Mouse (Mus musculus) brain, embryonic 18.5 days (tissue): ENCODE data around the gene Aff2.

Source experiments
- DNase-seq: peaks from one replicate; pipeline ENCODE4 v3.0.0-alpha.2; 2012; ENCODE audit warnings: low read depth, low spot score

Aff2 gene

DNA sequence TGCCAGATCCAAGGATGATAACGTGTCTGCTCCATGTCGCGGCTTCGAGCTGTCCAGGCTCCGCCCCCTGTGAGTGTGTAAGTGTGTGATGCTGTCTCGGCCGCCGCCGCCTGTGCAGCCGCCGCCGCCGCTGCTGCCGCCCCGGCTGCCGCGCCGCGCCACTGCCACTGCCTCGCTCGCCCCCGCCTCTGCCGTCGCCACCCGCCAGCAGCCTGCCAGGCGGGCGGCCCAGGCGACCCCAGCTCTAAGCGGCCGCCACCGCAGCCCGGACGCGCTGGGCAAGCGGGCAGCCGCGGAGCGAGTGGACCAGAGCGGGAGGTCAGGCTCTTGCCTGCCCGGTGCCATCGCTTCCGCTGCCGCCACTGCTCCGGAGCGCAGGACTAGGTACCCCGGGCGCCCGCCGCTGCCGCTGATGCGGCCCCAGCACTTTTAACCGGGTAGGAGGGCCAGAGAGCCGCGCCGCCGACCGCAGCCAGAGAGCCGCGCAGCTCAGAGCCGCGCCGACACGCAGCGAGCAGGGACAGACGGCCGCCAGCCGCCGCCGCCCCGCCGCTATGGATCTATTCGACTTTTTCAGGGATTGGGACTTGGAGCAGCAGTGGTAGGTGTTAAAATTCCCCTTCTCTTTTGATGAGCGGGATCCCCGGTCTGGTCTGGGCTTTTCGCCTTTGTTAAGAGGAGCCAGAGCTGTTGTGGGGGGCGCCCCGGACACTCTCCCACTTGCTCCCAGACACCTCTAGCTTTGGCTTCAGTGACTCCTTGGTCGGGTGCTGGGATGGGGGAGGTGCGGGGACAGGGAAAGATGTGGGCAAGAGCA, at the start of gene Aff2:
Gene Aff2, plus strand, starts transcription at position 57 of the 817 bp plus-strand sequence.
- no peak for DNase-seq

DNA sequence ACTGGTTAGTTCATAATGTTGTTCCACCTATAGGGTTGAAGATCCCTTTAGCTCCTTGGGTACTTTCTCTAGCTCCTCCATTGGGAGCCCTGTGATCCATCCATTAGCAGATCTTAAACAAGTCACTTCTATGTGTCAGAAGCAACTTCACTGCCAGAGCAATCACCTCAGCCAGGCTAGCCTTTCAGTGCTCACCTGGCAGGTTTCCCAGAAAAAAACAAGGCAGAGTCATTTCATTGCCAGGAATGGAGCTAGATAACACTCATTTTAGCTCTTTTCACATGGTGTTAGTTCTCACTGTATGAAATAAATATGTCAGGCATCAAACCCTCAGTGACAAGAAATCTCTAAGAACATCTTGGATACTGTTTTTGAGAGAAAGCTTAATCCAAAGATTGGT, 22.8 kb upstream of the Aff2 start:
- no peak for DNase-seq

DNA sequence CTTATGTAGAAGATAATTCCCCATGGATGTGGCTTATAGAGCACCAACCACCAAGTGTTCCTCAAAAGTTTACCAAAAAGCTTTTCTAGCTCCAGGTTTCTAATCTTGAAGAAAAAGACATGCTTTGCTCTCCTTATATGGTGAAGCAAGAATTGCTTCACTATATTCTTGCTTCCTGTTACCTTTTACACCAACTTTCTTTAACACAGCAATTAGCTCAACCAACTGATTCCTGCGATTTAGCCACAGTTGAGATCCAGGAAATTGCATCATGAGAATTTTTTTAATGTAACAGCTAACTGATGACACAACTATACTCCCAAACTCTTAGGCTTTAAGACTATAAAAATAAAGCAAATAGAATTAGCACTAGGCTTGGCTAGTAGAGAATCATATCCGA, 4.5 kb upstream of the Aff2 start:
- DNase-seq = no peak

- DNase-seq = no peak
Measured at GRCm38 (mm10) chrX:69359360-69359759, 734 bp upstream of the Aff2 start.

GRCm38 (mm10) chrX:69359885-69360237, 233 bp upstream of the Aff2 start:
- no peak for DNase-seq

DNA sequence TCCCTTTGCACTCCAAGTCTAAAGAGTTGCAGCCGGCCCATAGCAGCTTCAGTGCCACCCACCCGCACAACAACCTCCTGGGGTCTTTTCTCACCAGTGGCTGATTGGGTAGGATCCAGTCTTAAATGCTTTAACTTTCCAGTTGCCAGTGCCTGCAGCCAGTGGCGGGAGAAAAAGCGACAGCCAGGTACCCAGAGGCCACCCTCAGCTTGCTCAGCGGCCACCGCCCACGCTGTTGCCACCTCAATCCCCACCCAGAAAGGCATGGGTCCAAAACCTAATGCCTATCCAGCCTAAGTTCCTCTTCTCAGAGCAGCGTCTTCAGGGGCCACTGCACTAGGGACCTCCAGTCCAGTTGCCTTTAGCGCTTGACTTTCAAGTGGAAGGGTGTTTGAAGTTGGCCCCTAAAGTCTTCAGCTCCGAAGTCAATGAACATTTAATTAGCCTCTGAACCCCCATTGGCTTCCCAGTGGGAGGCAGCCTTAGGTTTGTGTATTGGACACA, 1.0 kb downstream of the Aff2 start:
- DNase-seq = no peak

- DNase-seq = no peak
Measured at GRCm38 (mm10) chrX:69364198-69364597, 4.1 kb downstream of the Aff2 start.

- no peak for DNase-seq
Measured at GRCm38 (mm10) chrX:69373341-69373740, 13.2 kb downstream of the Aff2 start.

DNA sequence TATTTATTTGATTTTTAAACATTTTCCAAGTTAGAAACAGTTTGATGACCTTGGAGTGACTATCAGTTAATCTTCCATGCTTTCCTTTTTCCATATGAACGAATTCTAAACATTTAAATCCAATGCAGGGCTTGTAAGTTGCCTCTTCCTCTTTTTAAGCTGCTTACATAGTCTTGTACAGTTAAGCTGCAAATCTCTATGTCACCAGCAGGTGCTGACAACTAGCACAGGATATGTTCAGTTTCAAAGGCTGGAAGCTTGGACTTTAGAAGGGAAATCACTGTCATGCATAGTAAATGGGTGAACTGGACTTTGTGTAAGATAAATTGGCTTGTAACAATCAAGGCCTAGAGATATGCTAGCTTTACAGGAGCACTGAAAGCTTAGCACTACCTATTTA, 29.6 kb downstream of the Aff2 start:
- no peak for DNase-seq

- no peak for DNase-seq
Measured at GRCm38 (mm10) chrX:69415043-69415442, 54.9 kb downstream of the Aff2 start.

DNA sequence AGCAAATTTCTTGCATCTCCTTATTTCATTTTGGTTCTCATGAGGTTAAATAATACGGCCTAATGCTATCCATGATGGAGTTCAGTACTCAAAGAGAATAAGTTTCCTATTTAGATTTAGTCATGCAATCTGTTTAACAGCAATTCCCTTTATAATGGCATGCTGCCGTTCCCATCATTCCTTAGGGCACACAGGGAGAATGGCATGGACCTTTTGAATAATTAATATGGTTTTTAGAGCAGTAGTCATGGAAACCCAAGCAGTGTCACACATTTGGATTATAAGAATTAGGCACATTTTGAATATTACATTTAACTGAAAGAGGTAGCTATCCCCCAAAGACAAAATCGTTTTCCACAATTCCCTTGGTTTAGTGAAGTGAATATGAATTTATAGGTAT, 78.3 kb downstream of the Aff2 start:
- DNase-seq = no peak

- DNase-seq = no peak
Measured at GRCm38 (mm10) chrX:69441937-69442336, 81.8 kb downstream of the Aff2 start.

DNA sequence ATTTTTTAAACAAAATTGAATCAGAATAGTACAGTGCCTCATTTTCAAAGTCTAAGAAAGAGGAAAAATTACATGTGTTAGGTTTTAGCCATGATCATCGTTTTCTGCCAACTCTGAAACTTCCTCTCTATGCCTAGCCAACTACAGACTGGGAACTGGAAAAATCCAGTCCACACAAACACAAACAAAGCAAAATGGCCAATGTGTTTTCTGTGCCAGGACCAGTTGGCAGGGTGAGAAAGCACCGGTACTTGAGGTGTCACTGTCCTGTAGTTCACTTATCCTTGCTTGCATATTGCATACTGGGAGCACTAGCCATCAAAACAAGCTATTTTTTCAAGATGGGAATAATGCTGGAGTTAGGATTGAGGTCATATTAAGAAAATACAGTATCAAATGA, 100.8 kb downstream of the Aff2 start:
- DNase-seq = no peak

DNA sequence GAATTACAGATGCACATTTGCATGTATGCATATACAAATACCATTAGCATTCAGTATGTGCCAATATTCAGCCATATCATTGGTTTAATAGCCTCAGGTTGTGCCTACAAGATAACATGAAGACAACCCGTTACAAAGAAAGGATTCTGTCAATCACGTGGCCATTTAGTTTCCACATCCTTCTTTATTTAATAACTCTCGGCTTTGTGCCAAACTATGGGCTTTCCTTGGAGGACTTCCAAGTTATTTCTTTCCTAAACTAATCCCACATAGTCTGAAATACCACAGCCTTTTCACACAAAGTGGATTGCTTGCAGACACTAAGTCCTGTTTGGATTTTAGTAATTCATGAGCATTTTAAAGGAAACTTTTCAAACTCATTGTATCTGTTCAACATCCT, 142.0 kb downstream of the Aff2 start:
- DNase-seq = no peak

DNA sequence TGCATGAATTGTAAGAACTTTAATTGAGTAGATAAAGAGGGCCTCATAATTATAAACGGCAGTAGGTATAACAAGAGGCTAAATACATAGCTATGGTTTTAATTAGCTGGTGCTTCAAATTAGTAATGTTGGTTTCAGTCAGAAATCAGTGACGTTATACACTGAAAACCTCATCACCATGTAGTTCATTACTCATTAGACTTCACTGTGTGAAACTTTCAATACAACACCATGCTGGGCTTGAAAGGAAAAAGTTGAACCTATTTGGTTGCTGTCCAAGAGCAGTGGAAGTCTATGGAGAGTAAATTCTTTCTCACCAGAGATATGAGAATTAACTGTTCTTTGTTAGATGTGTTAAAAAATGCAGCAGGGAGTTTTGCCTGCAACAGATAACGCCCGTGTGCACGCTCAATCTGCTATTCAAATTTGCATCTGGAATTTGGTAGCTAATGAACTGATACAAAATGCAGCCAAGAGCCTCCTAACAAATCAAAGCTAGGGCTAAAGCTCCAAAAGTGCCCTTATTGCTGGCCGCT, 158.0 kb downstream of the Aff2 start:
- no peak for DNase-seq

DNA sequence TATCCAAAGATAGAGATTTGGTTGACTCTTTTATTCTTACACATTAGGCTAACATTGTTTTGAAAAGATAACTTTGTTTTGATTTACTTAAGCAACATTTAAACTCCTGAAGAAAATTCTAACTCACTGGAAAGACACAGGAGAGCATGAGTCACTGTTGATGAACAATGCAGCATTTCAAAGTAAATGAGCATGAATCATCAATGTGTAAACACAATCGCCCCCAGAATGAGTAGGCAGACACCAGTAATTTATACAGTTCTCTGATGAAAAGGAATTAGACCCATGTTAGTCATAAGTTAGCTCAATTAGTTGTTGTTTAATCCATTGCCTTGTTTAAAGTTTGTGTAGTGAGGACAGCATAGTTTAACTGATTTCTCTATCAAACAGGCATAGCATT, 180.7 kb downstream of the Aff2 start:
- no peak for DNase-seq

DNA sequence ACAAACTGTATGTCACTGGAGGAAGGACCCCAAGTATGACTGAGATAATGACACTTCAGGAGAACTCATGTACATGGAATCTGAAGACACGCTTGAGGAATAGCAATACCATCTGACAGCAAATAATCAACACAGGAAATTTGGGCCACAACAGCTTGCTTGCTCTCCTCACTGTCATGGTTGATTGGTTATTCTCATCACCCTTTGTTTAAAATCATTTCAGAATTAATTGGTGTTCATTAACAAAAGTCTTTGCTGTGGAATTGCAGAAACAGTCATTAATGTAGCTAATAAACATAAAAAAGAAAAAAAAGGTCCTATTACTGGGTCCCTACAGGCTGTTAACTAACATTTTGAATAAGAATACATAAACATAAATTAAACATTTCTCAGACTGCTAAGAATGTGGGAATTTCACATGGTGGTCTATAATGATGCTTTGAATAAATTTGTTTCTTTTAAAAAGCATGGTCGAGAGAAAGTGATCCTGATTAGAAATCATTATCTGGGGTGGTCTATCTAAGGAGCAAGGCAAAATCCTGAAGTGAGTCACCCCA, 219.9 kb downstream of the Aff2 start:
- DNase-seq = no peak

- DNase-seq = no peak
Measured at GRCm38 (mm10) chrX:69608793-69609192, 248.7 kb downstream of the Aff2 start.

GRCm38 (mm10) chrX:69663038-69663437, 302.9 kb downstream of the Aff2 start:
- no peak for DNase-seq

DNA sequence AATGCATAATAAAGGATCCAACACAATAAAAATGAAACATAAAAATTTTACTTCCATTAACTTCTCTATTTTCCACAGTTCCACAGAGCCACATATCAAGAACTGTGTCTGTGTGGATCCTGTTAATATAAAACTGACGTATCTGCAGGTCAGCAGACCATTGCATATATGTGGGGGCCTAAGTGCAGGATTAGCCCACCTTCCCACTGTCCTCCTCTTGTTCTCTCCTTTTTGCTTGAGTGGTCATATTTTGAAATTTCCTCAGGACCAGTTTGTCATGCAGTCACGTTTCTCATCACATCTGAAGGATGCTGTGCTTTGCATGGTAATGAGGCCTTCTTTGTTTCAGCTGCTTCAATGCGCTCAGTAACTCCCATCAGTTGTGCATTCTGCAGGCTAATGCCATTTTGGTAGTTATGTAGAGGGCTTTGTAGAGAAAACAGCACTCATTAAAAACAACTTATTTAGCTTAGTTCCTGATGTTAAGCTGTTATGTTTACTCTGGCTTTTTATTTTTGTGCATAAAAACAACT, 306.1 kb downstream of the Aff2 start:
- no peak for DNase-seq

GRCm38 (mm10) chrX:69675691-69676090, 315.6 kb downstream of the Aff2 start:
- DNase-seq = no peak

- DNase-seq = no peak
Measured at GRCm38 (mm10) chrX:69698840-69699239, 338.7 kb downstream of the Aff2 start.

- no peak for DNase-seq
Measured at GRCm38 (mm10) chrX:69738972-69739371, 378.9 kb downstream of the Aff2 start.
